Mouse (Mus musculus): ENCODE measurements at regions not wholly inside any gene's neighbourhood (a gene's known extent, or its start where the extent isn't known, plus 50 kb on each side); places are given as distances from the start of the nearest gene placed in this dataset.

DNA sequence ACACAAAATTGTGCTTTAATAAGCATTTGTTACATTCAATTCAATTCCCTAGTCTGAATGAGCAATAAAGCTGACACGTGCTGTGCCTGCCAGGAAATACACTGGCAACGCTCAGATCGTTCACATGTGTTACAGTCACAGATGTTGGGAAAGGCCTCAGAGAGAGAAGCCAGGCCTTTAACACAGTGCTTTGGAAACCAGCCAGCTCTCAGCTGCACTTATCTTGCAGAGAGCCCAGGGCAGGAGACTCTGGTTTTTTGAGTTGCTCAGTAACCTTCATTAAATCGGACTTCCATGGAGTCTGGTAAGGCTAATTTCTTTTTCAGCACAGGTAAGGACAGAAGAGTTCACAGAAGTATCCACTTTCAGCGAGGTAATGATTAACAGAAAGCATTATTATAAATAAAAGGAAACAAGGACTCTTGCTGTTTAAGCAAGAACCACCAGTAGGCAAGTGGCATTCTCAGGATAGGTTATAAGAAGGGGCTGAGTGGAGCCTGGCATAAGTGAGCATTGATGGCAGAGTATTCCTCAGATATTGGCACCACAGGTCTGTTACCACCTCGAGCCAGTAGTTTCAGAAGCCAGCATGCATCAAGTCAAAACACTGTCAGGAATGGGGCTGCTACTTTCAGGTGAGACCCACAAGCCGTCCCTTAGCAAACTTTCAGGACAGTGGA, 1198.7 kb downstream of the Slc22a22 start:
- ATAC-seq (replicated peaks in 1 of 2; ENCODE audit: insufficient read depth in 1 of 2, low FRiP score in 2 of 2, low TSS enrichment in 1 of 2, low read depth in 1 of 2, poor library complexity in 2 of 2, severe bottlenecking in 2 of 2): no peak

GRCm38 (mm10) chr15:56278006-56278405, 1199.4 kb downstream of the Slc22a22 start:
- no peak for ATAC-seq (replicated peaks in 1 of 2; ENCODE audit: insufficient read depth in 1 of 2, low FRiP score in 2 of 2, low TSS enrichment in 1 of 2, low read depth in 1 of 2, poor library complexity in 2 of 2, severe bottlenecking in 2 of 2)

GRCm38 (mm10) chr15:56248731-56249130, 1228.7 kb downstream of the Slc22a22 start:
- ATAC-seq (replicated peaks in 1 of 2; ENCODE audit: insufficient read depth in 1 of 2, low FRiP score in 2 of 2, low TSS enrichment in 1 of 2, low read depth in 1 of 2, poor library complexity in 2 of 2, severe bottlenecking in 2 of 2): no peak

DNA sequence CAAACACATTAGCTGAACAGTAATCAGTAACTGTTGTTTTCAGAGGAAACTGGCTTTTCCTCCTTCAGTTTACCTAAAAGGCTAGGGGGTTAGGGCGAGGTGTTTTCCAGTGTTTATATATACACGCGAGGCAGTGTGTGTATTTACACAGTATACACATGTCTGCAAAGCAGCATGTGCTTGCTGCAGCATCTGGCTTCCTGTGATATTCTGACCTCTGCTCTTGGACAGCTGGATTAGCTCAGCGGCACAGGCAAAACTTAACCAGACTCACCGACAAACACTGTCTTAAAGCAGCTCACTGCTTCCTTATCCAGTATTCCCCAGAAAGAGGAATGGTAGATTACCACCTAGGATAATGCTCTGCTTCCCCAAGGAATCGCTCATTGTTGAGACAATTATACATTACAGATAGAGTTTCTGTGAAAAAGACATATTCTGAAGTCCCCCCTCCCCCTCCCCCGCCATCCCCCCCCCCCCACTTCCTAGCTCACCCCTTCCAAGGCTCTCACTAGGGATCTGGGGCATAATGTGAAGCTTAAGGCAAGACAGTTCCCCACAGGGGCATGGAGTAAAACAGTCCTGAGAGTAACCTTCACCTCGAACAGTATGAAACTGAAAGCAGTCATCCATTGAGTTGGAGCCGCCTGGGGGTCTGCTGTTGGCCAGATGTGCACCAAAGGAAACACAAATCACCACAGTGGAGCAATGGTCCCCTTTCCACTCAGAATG, 1233.3 kb downstream of the Slc22a22 start:
- no peak for ATAC-seq (replicated peaks in 1 of 2; ENCODE audit: insufficient read depth in 1 of 2, low FRiP score in 2 of 2, low TSS enrichment in 1 of 2, low read depth in 1 of 2, poor library complexity in 2 of 2, severe bottlenecking in 2 of 2)

- ATAC-seq (replicated peaks in 1 of 2; ENCODE audit: insufficient read depth in 1 of 2, low FRiP score in 2 of 2, low TSS enrichment in 1 of 2, low read depth in 1 of 2, poor library complexity in 2 of 2, severe bottlenecking in 2 of 2): no peak
These were observed 1274.9 kb downstream of the Slc22a22 start for GRCm38 (mm10) chr15:56202552-56202951.

GRCm38 (mm10) chr15:56199336-56199735, 1278.1 kb downstream of the Slc22a22 start:
- no peak for ATAC-seq (replicated peaks in 1 of 2; ENCODE audit: insufficient read depth in 1 of 2, low FRiP score in 2 of 2, low TSS enrichment in 1 of 2, low read depth in 1 of 2, poor library complexity in 2 of 2, severe bottlenecking in 2 of 2)

GRCm38 (mm10) chr15:56197425-56198201, 1279.8 kb downstream of the Slc22a22 start:
- no peak for ATAC-seq (replicated peaks in 1 of 2; ENCODE audit: insufficient read depth in 1 of 2, low FRiP score in 2 of 2, low TSS enrichment in 1 of 2, low read depth in 1 of 2, poor library complexity in 2 of 2, severe bottlenecking in 2 of 2)

DNA sequence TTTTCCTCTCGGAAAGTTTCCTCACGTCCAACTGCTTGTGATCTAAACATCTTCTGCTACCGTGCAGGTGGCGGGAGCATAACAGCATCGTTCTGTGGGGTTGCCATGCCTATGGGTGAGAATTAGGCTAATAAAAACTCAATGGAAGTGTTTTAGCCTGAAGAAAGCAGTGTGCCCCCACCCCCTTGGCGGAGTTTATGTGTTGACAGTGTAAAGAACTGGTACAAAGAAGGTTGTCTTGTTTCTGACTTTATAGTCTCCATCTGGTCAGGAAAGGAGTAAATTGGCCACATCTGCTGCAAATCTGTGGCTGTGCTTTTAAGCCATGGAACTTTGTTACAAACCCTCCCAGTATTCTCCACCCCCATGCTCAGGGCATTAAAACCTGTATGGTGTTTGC, 1311.2 kb downstream of the Slc22a22 start:
- ATAC-seq (replicated peaks in 1 of 2; ENCODE audit: insufficient read depth in 1 of 2, low FRiP score in 2 of 2, low TSS enrichment in 1 of 2, low read depth in 1 of 2, poor library complexity in 2 of 2, severe bottlenecking in 2 of 2): no peak

GRCm38 (mm10) chr15:56158726-56159125, 1318.7 kb downstream of the Slc22a22 start:
- no peak for ATAC-seq (replicated peaks in 1 of 2; ENCODE audit: insufficient read depth in 1 of 2, low FRiP score in 2 of 2, low TSS enrichment in 1 of 2, low read depth in 1 of 2, poor library complexity in 2 of 2, severe bottlenecking in 2 of 2)

GRCm38 (mm10) chr15:56139451-56139850, 1338.0 kb downstream of the Slc22a22 start:
- no peak for ATAC-seq (replicated peaks in 1 of 2; ENCODE audit: insufficient read depth in 1 of 2, low FRiP score in 2 of 2, low TSS enrichment in 1 of 2, low read depth in 1 of 2, poor library complexity in 2 of 2, severe bottlenecking in 2 of 2)

DNA sequence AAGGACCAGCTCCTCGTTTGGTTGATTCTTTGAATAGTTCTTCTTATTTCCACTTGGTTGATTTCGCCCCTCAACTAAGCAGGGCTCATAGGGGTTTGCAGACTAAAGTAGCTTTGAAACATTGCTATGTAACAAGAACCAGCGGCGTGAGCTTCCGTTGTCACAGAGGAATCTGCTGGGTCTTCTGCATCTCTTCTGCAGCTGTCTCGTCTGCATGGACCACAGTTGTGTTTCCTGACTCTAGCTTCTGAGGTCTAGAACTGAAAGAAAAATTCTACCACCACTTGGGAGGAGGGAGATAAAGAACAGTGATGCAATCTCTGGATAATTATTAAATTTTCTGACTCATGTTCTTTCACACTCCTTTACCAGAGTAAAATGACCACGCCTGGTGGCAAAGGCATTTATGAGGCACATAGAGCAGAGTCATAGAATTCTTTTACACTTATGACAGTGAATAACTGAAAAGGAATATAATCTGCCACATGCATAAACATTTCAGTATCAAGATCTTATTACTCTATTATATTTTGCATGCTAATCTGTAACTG, 1340.9 kb downstream of the Slc22a22 start:
- no peak for ATAC-seq (replicated peaks in 1 of 2; ENCODE audit: insufficient read depth in 1 of 2, low FRiP score in 2 of 2, low TSS enrichment in 1 of 2, low read depth in 1 of 2, poor library complexity in 2 of 2, severe bottlenecking in 2 of 2)

DNA sequence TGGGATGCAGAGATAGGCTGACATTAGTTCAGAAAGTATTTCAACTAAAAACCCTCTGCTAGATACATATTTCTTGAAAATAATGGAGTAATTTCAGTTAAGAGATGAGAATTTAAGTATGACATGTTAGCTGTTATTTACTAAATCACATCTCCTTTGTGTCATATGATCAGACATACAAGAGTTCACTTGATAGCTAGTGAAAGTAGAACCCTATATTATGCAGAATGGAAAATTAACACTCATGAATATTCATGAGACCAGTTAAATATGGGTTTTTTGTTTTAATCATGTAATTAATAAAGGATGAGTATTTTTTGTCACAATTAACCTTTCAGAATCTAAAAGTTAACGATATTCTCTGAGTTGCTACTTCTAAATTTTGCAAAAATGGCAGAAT, 1349.4 kb downstream of the Slc22a22 start:
- ATAC-seq (replicated peaks in 1 of 2; ENCODE audit: insufficient read depth in 1 of 2, low FRiP score in 2 of 2, low TSS enrichment in 1 of 2, low read depth in 1 of 2, poor library complexity in 2 of 2, severe bottlenecking in 2 of 2): no peak

- ATAC-seq (replicated peaks in 1 of 2; ENCODE audit: insufficient read depth in 1 of 2, low FRiP score in 2 of 2, low TSS enrichment in 1 of 2, low read depth in 1 of 2, poor library complexity in 2 of 2, severe bottlenecking in 2 of 2): peak; percentile 88 to 93
These were observed 1357.9 kb downstream of the Slc22a22 start for GRCm38 (mm10) chr15:56119287-56120065.

GRCm38 (mm10) chr15:56108313-56108712, 1369.1 kb downstream of the Slc22a22 start:
- no peak for ATAC-seq (replicated peaks in 1 of 2; ENCODE audit: insufficient read depth in 1 of 2, low FRiP score in 2 of 2, low TSS enrichment in 1 of 2, low read depth in 1 of 2, poor library complexity in 2 of 2, severe bottlenecking in 2 of 2)

DNA sequence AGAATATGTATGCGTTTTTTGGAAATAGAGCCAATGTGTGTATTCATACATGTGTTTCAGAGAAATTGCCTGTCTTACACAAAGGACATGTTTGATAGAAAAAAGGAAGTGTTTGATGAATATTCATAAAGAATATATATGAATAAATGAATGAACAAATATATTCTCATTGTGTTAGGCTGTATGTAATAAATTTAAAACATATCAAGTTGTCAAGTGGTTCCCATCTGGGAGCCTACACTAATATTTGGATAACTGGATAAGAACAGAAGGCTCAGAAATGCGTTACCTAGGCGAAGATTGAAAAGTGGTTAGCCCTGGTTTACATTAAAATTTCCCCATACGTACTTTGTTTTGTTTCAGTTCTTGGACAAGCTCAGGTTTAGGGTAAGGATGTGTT, 1369.7 kb downstream of the Slc22a22 start:
- no peak for ATAC-seq (replicated peaks in 1 of 2; ENCODE audit: insufficient read depth in 1 of 2, low FRiP score in 2 of 2, low TSS enrichment in 1 of 2, low read depth in 1 of 2, poor library complexity in 2 of 2, severe bottlenecking in 2 of 2)

- no peak for ATAC-seq (replicated peaks in 1 of 2; ENCODE audit: insufficient read depth in 1 of 2, low FRiP score in 2 of 2, low TSS enrichment in 1 of 2, low read depth in 1 of 2, poor library complexity in 2 of 2, severe bottlenecking in 2 of 2)
These were observed 1377.2 kb downstream of the Slc22a22 start for GRCm38 (mm10) chr15:56100133-56100735.
